Mouse (Mus musculus) mesoderm, embryonic 11.5 days (tissue): ENCODE data around the gene Prcd.
"Not testable (repeated sequence)": the region's sequence is repeated elsewhere in the genome, so short reads cannot be mapped to it uniquely, and the experiment has no call there.

Experiments used
- DNase-seq: peaks from one replicate; pipeline ENCODE4 v3.0.0-alpha.2; 2012; ENCODE audit warnings: low read depth, low spot score

The Prcd gene

GRCm38 (mm10) chr11:116668381-116668825 is 15.1 kb downstream of the Prcd start:
- no peak for DNase-seq

GRCm38 (mm10) chr11:116668839-116669238 is 15.5 kb downstream of the Prcd start:
- DNase-seq, result no peak

GRCm38 (mm10) chr11:116669316-116669715 is 16.0 kb downstream of the Prcd start:
- DNase-seq, result no peak

- no peak for DNase-seq
Measured at GRCm38 (mm10) chr11:116669787-116670365, 16.5 kb downstream of the Prcd start.

GRCm38 (mm10) chr11:116670386-116670785 is 17.1 kb downstream of the Prcd start:
- DNase-seq, result no peak

GRCm38 (mm10) chr11:116671112-116671844 is 17.9 kb downstream of the Prcd start:
- DNase-seq, result peak; percentile 100

GRCm38 (mm10) chr11:116671845-116672434 is 18.6 kb downstream of the Prcd start:
- DNase-seq, result no peak

GRCm38 (mm10) chr11:116672595-116672994 is 19.3 kb downstream of the Prcd start:
- no peak for DNase-seq

GRCm38 (mm10) chr11:116673410-116673809 is 20.1 kb downstream of the Prcd start:
- no peak for DNase-seq

- no peak for DNase-seq
Measured at GRCm38 (mm10) chr11:116674616-116675379, 21.5 kb downstream of the Prcd start.

- DNase-seq, result not testable (repeated sequence)
Measured at GRCm38 (mm10) chr11:116675429-116675828, 22.1 kb downstream of the Prcd start.

- no peak for DNase-seq
Measured at GRCm38 (mm10) chr11:116676175-116676976, 23.0 kb downstream of the Prcd start.

- DNase-seq, result no peak
Measured at GRCm38 (mm10) chr11:116677711-116678441, 24.5 kb downstream of the Prcd start.

- DNase-seq, result no peak
Measured at GRCm38 (mm10) chr11:116679148-116679547, 25.8 kb downstream of the Prcd start.

- DNase-seq, result no peak
Measured at GRCm38 (mm10) chr11:116680321-116681091, 27.2 kb downstream of the Prcd start.

GRCm38 (mm10) chr11:116681147-116681546 is 27.8 kb downstream of the Prcd start:
- no peak for DNase-seq

- no peak for DNase-seq
Measured at GRCm38 (mm10) chr11:116682501-116683144, 29.3 kb downstream of the Prcd start.

GRCm38 (mm10) chr11:116683777-116684176 is 30.4 kb downstream of the Prcd start:
- no peak for DNase-seq

GRCm38 (mm10) chr11:116685729-116686128 is 32.4 kb downstream of the Prcd start:
- no peak for DNase-seq
